ENCODE assay signal across 12 mouse cellular contexts in the genomic region with DNA sequence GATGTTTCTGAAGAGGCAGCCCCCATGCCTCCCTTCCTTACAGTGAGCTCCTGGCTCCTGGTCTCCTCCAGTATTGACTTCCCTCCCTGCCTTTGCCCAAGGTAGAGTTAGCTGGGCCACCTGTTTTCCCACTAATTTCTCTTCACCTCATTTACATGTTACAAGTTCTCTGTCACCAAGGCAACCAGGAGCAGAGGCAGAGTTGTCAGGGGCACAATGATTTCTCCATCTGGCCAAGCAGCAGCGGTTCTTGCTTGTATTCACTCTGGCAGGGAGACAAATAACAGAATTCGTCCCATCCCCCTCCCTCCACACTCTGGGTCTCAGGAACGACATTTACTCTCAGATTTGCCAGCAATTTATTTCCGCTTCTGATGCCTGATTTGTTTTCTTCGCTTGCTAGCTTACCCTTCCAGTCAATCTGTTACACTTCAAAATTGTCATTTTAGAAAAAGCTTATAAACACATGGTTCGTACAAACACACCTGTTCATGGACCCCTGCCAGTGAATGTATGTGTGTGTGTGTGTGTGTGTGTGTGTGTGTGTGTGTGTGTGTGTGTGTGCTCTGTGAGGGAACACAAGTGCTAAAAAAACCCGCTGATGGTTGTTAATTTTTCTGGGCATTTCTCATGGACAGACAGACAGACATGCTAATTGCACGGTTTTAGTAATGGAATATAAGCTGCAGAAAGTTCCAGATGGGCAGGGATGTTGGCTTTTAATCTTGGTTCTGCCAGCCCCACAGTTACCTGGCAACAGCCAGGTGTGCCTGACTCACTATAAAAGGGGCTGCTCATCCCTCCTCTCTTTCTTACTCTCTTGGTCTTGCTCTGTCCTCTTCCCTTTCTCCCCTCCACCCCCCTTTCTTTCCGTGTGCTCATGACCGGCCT.
DNase-seq lines count a peak whose midpoint lies in the region; ATAC-seq lines count a peak whose summit lies in the region.
"Had no signal": no experiment of that assay in that cellular context is flagged by ENCODE, and none has a peak within 500 bp of the region (broad histone marks: within the 10 kb centered on the region; RNA-seq: fewer than 3 reads in every experiment).

No protein-coding gene starts in this region.

- ATAC-seq in forebrain, embryonic 16.5 days = peak; percentile 88
- peak; percentile 63 for ATAC-seq in neural tube, embryonic 15.5 days (ENCODE audit: low FRiP score)

- no peaks in the 10 kb centered on the region for H3K9me3 ChIP-seq in forebrain, embryonic 16.5 days (ENCODE audit: control insufficient read depth, low read length)
- H3K9me3 ChIP-seq in neural tube, embryonic 15.5 days (replicated peaks) = no peaks in the 10 kb centered on the region

- peak; percentile 29 to 49 for DNase-seq in left cerebral cortex, postnatal 10 days (ENCODE audit: extremely low spot score in 1 of 2, low spot score in 2 of 2)
- DNase-seq in left cerebral cortex, adult 18-20 months (ENCODE audit: low spot score in 2 of 2) = no peak
- DNase-seq in layer of hippocampus, postnatal 10 days (ENCODE audit: low spot score in 2 of 2) = peak; percentile 36 to 59
- no peak for DNase-seq in urinary bladder, postnatal 25 days (ENCODE audit: low spot score)
- DNase-seq in adrenal gland, postnatal 10 days = no peak
- no peak for DNase-seq in heart, postnatal 4 days
- DNase-seq: gastrocnemius, adult 2 months; heart, postnatal 14 days; thymus, postnatal 4 days had no signal

- intact Hi-C loops in left cerebral cortex, postnatal 10 days (cut with DNase I) = no loop called here

- H3K27ac ChIP-seq in forebrain, embryonic 16.5 days (ENCODE audit: low read length) = peak overlapping the region; percentile 37
- H3K27ac ChIP-seq in neural tube, embryonic 15.5 days (replicated peaks) = peak overlapping the region; percentile 66
- H3K27ac ChIP-seq: gastrocnemius, adult 2 months had no signal

- no peaks in the 10 kb centered on the region for H3K27me3 ChIP-seq in forebrain, embryonic 16.5 days (replicated peaks; ENCODE audit: control insufficient read depth, insufficient read depth, low read length)
- H3K27me3 ChIP-seq in neural tube, embryonic 15.5 days (replicated peaks) = no peaks in the 10 kb centered on the region
- H3K27me3 ChIP-seq: CH12.LX had no signal

- no peak overlapping the region for H3K4me3 ChIP-seq in forebrain, embryonic 16.5 days (replicated peaks; ENCODE audit: low read length)
- no peak overlapping the region for H3K4me3 ChIP-seq in neural tube, embryonic 15.5 days (replicated peaks)
- H3K4me3 ChIP-seq: gastrocnemius, adult 2 months had no signal

- H3K4me2 ChIP-seq in forebrain, embryonic 16.5 days (ENCODE audit: low read length) = peak overlapping the region; percentile 14
- H3K4me2 ChIP-seq in neural tube, embryonic 15.5 days = peak overlapping the region; percentile 15

- WGBS in forebrain, embryonic 16.5 days = 18% methylated on average over 10 of the region's 10 CpGs
- WGBS in neural tube, embryonic 15.5 days = 36% methylated on average over 10 of the region's 10 CpGs

- peaks cover 23% of the 10 kb centered on the region for H3K4me1 ChIP-seq in forebrain, embryonic 16.5 days (replicated peaks; ENCODE audit: control insufficient read depth, insufficient read depth, low read length)
- peaks cover 16% of the 10 kb centered on the region for H3K4me1 ChIP-seq in neural tube, embryonic 15.5 days

- H3K36me3 ChIP-seq in forebrain, embryonic 16.5 days (ENCODE audit: control insufficient read depth, insufficient read depth) = no peaks in the 10 kb centered on the region
- no peaks in the 10 kb centered on the region for H3K36me3 ChIP-seq in neural tube, embryonic 15.5 days

- H3K9ac ChIP-seq in forebrain, embryonic 16.5 days (replicated peaks; ENCODE audit: low read depth, low read length) = no peak overlapping the region
- H3K9ac ChIP-seq in neural tube, embryonic 15.5 days (replicated peaks) = no peak overlapping the region

Comparison
In these comparisons a context has a peak if more than half of its experiments do, and no peak if none do; other contexts are left out.
1. DNase-seq: peak in left cerebral cortex, postnatal 10 days (2 of 2) and layer of hippocampus, postnatal 10 days (2 of 2); none in left cerebral cortex, adult 18-20 months (0 of 2), urinary bladder, postnatal 25 days (single experiment), adrenal gland, postnatal 10 days (single experiment) and heart, postnatal 4 days (single experiment).